Mouse (Mus musculus): ENCODE measurements around the gene Vcan. TPM values are rescaled to one million over a fixed set of nuclear protein-coding genes. Genes with fewer than 3 reads are reported as not detected.

Gene Vcan
- total RNA-seq, 2 experiments from 2014 or later, result 34.6 to 39.0 TPM

GRCm38 (mm10) chr13:89735111-89735510 is 7.2 kb downstream of the Vcan start:
- no peak for DNase-seq (ENCODE audit: low spot score in 2 of 2)

- DNase-seq (ENCODE audit: low spot score in 2 of 2), result no peak
Observed at GRCm38 (mm10) chr13:89726492-89726891, 15.8 kb downstream of the Vcan start.

- DNase-seq (ENCODE audit: low spot score in 2 of 2), result no peak
Observed at GRCm38 (mm10) chr13:89720497-89720896, 21.8 kb downstream of the Vcan start.

GRCm38 (mm10) chr13:89709497-89710201 is 32.7 kb downstream of the Vcan start:
- DNase-seq (ENCODE audit: low spot score in 2 of 2), result no peak

GRCm38 (mm10) chr13:89708151-89708927 is 34.0 kb downstream of the Vcan start:
- DNase-seq (ENCODE audit: low spot score in 2 of 2), result no peak

GRCm38 (mm10) chr13:89702395-89702794 is 39.9 kb downstream of the Vcan start:
- no peak for DNase-seq (ENCODE audit: low spot score in 2 of 2)

- DNase-seq (ENCODE audit: low spot score in 2 of 2), result no peak
Observed at GRCm38 (mm10) chr13:89699998-89700555, 42.2 kb downstream of the Vcan start.

- DNase-seq (ENCODE audit: low spot score in 2 of 2), result no peak
Observed at GRCm38 (mm10) chr13:89692597-89692996, 49.7 kb downstream of the Vcan start.

GRCm38 (mm10) chr13:89683490-89683889 is 58.8 kb downstream of the Vcan start:
- no peak for DNase-seq (ENCODE audit: low spot score in 2 of 2)

GRCm38 (mm10) chr13:89682254-89682653 is 60.1 kb downstream of the Vcan start:
- no peak for DNase-seq (ENCODE audit: low spot score in 2 of 2)

GRCm38 (mm10) chr13:89679756-89680155 is 62.6 kb downstream of the Vcan start:
- DNase-seq (ENCODE audit: low spot score in 2 of 2), result no peak

- DNase-seq (ENCODE audit: low spot score in 2 of 2), result no peak
Observed at GRCm38 (mm10) chr13:89670505-89670904, 71.8 kb downstream of the Vcan start.

- no peak for DNase-seq (ENCODE audit: low spot score in 2 of 2)
Observed at GRCm38 (mm10) chr13:89668981-89669880, 73.1 kb downstream of the Vcan start.

GRCm38 (mm10) chr13:89668069-89668468 is 74.2 kb downstream of the Vcan start:
- DNase-seq (ENCODE audit: low spot score in 2 of 2), result peak in 1 of 2 experiments; percentile 54

GRCm38 (mm10) chr13:89661688-89662087 is 80.6 kb downstream of the Vcan start:
- no peak for DNase-seq (ENCODE audit: low spot score in 2 of 2)

- DNase-seq (ENCODE audit: low spot score in 2 of 2), result no peak
Observed at GRCm38 (mm10) chr13:89657046-89657445, 85.3 kb downstream of the Vcan start.

GRCm38 (mm10) chr13:89653279-89653678 is 89.0 kb downstream of the Vcan start:
- DNase-seq (ENCODE audit: low spot score in 2 of 2), result no peak

GRCm38 (mm10) chr13:89652773-89653172 is 89.5 kb downstream of the Vcan start:
- DNase-seq (ENCODE audit: low spot score in 2 of 2), result no peak

GRCm38 (mm10) chr13:89645589-89645988 is 96.7 kb downstream of the Vcan start:
- DNase-seq (ENCODE audit: low spot score in 2 of 2), result no peak

- DNase-seq (ENCODE audit: low spot score in 2 of 2), result no peak
Observed at GRCm38 (mm10) chr13:89637012-89637411, 105.3 kb downstream of the Vcan start.

GRCm38 (mm10) chr13:89634137-89634683 is 108.1 kb downstream of the Vcan start:
- DNase-seq (ENCODE audit: low spot score in 2 of 2), result peak in 1 of 2 experiments; percentile 55
